Mouse (Mus musculus) liver, postnatal 0 days (tissue): ENCODE measurements around the gene Gm44965. TPM values are rescaled to one million over a fixed set of nuclear protein-coding genes. Genes with fewer than 3 reads are reported as not detected.

ENCODE experiments used
- ATAC-seq: fragments of 200-750 bp; cut with Nextera tagmentation; 2 replicates; pipeline ENCODE4 v1.8.0; 2017; ENCODE audit warnings: mild to moderate bottlenecking, moderate library complexity
- DNase-seq: peaks from one replicate; pipeline ENCODE4 v3.0.0-alpha.2; 2016
- H3K27ac ChIP-seq: fragments of 300-500 bp; sonication (generic); 2 replicates; pipeline ENCODE4 v1.5.1; 2014; ENCODE audit warnings: antibody characterized with exemption, moderate library complexity, mild to moderate bottlenecking, low read depth
- H3K27me3 ChIP-seq: fragments of 300-500 bp; sonication (generic); 2 replicates; pipeline ENCODE4 v1.6.1; 2014; ENCODE audit warnings: low read length, control low read depth, mixed read lengths; ENCODE audit not compliant: insufficient read depth
- H3K36me3 ChIP-seq: fragments of 300-500 bp; sonication (generic); replicated peaks from 2 replicates; pipeline ENCODE4 v1.6.1; 2014; ENCODE audit warnings: mild to moderate bottlenecking, control low read depth, low read length, moderate library complexity, mixed read lengths; ENCODE audit not compliant: insufficient read depth
- H3K4me1 ChIP-seq: fragments of 300-500 bp; sonication (generic); 2 replicates; pipeline ENCODE4 v1.6.1; 2014; ENCODE audit warnings: antibody characterized with exemption, mild to moderate bottlenecking, control low read depth; ENCODE audit not compliant: insufficient read depth
- H3K4me2 ChIP-seq: fragments of 300-500 bp; sonication (generic); 2 replicates; pipeline ENCODE4 v1.6.1; 2014; ENCODE audit warnings: low read depth, mild to moderate bottlenecking, low read length, moderate library complexity, mixed read lengths
- H3K4me3 ChIP-seq: fragments of 300-500 bp; sonication (generic); 2 replicates; pipeline ENCODE4 v1.5.1; 2014; ENCODE audit warnings: low read depth, low read length
- H3K9ac ChIP-seq: fragments of 300-500 bp; sonication (generic); replicated peaks from 2 replicates; pipeline ENCODE4 v1.6.1; 2014; ENCODE audit warnings: mild to moderate bottlenecking, moderate library complexity
- H3K9me3 ChIP-seq: fragments of 300-500 bp; sonication (generic); 2 replicates; pipeline ENCODE4 v1.6.1; 2016; ENCODE audit warnings: mild to moderate bottlenecking, control low read depth, low read length, mixed read lengths
- CTCF ChIP-seq: sonication (generic); IDR thresholded peaks from 2 replicates; pipeline ENCODE4 v1.5.1; 2016; ENCODE audit warnings: antibody characterized with exemption, low read depth
- EP300 ChIP-seq: IDR thresholded peaks from 2 replicates; pipeline ENCODE4 v1.6.1; 2016; ENCODE audit warnings: antibody characterized with exemption, low read depth, mild to moderate bottlenecking
- WGBS: fragments of 180-500 bp; shearing (Covaris S2); extraction: QIAGEN DNeasy Blood & Tissue Kit; methylation state at CpG from one replicate; pipeline ENCODE4 v1.1.7; 2014; ENCODE audit not compliant: insufficient replicate concordance; 5-methylcytosine and 5-hydroxymethylcytosine counted together
- polyA plus RNA-seq: library from polyadenylated mRNA; unstranded; fragments of >200 nt; fragmentation: Nextera tagmentation; extraction: Ambion mirVana; gene quantifications from 2 replicates; pipeline ENCODE4 v1.2.1, GENCODE M21; 2015

The Gm44965 gene
- polyA plus RNA-seq, 1 experiment from 2014 or later = not detected

DNA sequence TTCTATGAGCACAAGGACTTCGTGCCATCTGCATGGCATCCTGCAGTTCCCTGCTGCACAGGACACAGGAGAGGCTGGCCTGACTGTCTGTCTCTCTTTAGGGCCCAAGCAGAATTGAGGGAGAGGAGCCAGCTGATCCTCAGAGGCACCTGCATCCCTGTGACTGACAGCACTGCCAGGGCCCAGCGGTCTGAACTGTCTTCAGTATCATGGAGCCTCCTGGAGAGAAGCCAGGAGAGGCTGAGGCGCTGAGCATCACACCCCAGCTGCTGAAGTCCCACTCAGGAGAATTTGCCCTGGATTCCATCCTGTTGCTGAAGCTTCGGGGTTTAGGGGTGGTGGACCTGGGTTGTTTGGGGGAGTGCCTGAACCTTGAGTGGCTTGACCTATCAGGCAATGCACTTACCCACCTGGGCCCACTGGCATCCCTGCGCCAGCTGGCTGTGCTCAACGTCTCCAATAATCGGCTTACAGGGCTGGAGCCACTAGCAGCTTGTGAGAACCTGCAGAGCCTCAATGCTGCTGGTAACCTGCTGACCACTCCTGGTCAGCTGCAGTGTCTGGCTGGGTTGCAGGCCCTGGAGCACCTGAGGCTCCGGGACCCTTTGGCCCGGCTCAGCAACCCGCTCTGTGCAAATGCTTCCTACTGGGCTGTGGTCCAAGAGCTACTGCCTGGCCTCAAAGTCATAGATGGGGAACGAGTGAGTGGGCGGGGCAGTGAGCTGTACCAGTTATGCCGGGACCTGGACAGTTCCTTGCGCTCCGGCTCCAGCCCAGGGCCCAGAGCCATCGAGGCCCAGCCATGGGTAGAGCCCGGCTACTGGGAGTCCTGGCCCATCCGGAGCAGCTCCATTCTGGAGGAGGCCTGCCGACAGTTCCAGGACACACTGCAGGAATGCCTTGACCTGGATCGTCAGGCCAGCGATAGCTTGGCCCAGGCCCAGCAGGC is 25.4 kb upstream of the Gm44965 start:
- no peak overlapping the region for H3K4me3 ChIP-seq
- H3K27ac ChIP-seq = no peak overlapping the region
- peak; percentile 57 for DNase-seq
- no peaks in the 10 kb centered on the region for H3K9me3 ChIP-seq
- WGBS = 68% methylated on average over 21 of the region's 21 CpGs
- H3K4me1 ChIP-seq = peaks cover 23% of the 10 kb centered on the region
- H3K9ac ChIP-seq = no peak overlapping the region
- ATAC-seq = peak; percentile 20; the same call in 1 of the 2 replicates
- no peaks in the 10 kb centered on the region for H3K36me3 ChIP-seq
- H3K4me2 ChIP-seq = no peak overlapping the region
- TF ChIP-seq CTCF (no peak), EP300 (no peak)
- H3K27me3 ChIP-seq = no peaks in the 10 kb centered on the region

DNA sequence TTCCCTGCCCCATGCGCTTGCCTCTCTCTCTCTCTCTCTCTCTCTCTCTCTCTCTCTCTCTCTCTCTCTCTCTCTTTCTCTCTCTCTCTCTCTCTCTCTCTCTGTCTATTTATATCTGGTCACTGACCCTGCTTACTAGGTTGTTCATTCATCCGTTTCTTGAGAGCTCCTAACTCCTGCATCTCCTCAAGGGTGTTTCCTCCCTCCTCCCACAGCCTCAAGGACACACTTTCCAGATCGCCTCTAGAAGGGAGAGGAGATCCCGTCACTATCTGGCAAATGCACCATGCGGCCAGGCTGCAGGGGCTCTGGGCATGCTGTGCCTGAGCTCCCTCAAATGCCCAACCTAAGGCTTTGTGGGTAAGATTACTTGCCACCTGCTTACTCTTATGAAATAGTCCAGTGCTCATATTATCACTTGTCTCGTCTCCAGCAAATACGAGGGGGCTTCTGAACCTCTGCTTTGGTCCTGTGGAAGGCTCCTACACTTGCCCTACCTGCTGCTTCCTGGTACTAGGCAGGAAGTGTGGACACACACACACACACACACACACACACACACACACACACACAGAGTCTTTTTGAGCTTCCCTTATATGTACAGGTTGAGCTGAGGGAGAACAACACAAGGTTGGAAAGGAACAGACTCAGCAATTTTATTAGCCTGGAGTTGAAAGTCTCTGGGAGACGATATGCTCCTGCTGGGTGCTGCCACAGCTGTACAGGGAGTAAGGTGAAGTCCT is 24.5 kb upstream of the Gm44965 start:
- Histone ChIP-seq H3K4me1 (peaks cover 24% of the 10 kb centered on the region), H3K9me3 (no peaks in the 10 kb centered on the region), H3K36me3 (no peaks in the 10 kb centered on the region), H3K4me3 (no peak overlapping the region), H3K27ac (no peak overlapping the region), H3K27me3 (no peaks in the 10 kb centered on the region), H3K9ac (no peak overlapping the region), H3K4me2 (no peak overlapping the region)
- 77% methylated on average over 8 of the region's 8 CpGs for WGBS
- DNase-seq = peak; percentile 10
- no peak for ATAC-seq
- TF ChIP-seq EP300 (no peak), CTCF (no peak)

DNA sequence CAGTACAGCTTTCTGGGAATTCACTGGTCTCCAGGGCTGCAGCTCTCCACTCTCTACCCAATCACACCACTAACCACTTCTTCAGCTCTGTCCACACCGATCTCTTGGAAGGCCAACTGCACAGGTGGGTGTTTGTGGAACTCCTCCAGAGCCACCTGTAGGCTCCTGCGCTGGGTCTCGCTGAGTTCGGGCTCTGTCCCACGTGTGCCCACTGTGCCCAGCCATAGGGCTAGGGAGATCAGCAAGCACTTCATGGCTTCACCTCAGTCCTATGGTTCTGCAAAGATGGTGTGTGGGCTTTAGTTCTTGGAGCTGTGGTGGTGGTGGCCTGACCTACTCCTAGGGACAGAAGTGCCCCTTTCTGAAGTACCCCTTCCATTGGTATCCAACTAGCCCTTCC is 21.7 kb upstream of the Gm44965 start:
- TF ChIP-seq EP300 (no peak), CTCF (no peak)
- H3K27ac ChIP-seq = peak overlapping the region; percentile 84
- H3K36me3 ChIP-seq = no peaks in the 10 kb centered on the region
- peak overlapping the region; percentile 36 for H3K4me3 ChIP-seq
- no peak for DNase-seq
- peaks cover 19% of the 10 kb centered on the region for H3K4me1 ChIP-seq
- no peak for ATAC-seq
- H3K9ac ChIP-seq = peak overlapping the region; percentile 36
- H3K27me3 ChIP-seq = no peaks in the 10 kb centered on the region
- H3K4me2 ChIP-seq = peak overlapping the region; percentile 68
- H3K9me3 ChIP-seq = no peaks in the 10 kb centered on the region
- WGBS = 79% methylated on average over 5 of the region's 5 CpGs

DNA sequence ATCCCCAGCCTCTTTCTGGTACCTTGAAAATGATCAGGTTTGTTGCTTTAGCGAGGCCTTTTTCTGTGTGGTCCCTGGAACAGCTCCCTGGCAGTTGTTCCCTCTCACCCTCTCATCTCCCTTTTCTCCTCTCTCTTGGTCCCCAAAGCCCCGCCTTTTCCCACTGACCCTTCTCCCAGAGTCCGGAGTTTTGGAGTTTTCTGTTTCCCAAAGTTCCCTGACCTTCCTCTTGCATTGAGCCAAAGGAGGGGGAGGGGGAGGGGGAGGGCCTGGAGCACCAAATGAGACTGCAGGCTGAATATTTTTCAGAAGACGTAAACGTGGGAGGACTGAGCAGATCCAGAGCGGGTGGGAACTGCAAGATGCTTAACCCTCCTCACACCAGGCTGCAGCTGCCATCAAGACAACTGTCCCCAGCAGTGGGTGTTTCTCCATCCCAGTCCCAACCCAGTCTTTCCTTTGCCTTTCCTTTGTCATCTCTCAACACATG is 21.1 kb upstream of the Gm44965 start, which contains the start of gene Rarres2:
Gene Rarres2, minus strand, starts transcription at position 218 of the 490 bp plus-strand sequence.
- H3K4me1 ChIP-seq = peaks cover 19% of the 10 kb centered on the region
- no peaks in the 10 kb centered on the region for H3K9me3 ChIP-seq
- ATAC-seq = peak; percentile 80
- no peaks in the 10 kb centered on the region for H3K27me3 ChIP-seq
- H3K9ac ChIP-seq = peak within 1 kb of the TSS; percentile 36
- no peaks in the 10 kb centered on the region for H3K36me3 ChIP-seq
- H3K4me3 ChIP-seq = peak within 1 kb of the TSS; percentile 36
- H3K27ac ChIP-seq = peak within 1 kb of the TSS; percentile 84
- WGBS = 45% methylated on average over 6 of the region's 6 CpGs
- DNase-seq = peak; percentile 65
- peak within 1 kb of the TSS; percentile 68 for H3K4me2 ChIP-seq
- TF ChIP-seq EP300 (peak; percentile 46; the same call in 1 of the 2 replicates), CTCF (no peak)

- no peak for ATAC-seq
- 52% methylated on average over 10 of the region's 10 CpGs for WGBS
These were observed 20.5 kb upstream of the Gm44965 start for GRCm38 (mm10) chr6:48573280-48573679.

DNA sequence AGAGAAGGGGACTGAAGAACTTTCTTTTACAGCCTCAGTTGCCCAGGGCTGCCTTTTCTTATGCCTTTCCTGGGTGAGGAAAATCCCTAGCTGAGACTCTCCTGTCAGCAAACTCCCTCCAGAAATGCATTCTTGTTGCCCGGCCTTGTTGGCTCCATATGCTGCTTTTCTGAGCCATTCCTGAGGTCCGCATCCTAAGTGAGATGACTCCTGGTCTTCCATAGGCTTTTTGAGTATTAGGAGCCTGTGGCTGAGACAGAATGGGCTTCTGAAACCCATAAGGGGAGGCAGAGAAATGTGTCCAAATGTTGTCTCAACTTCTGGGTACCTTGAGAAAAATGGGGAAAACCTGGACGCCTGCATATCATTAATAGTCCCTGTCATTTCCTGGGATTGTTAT is 19.8 kb upstream of the Gm44965 start:
- peaks cover 19% of the 10 kb centered on the region for H3K4me1 ChIP-seq
- H3K4me2 ChIP-seq = no peak overlapping the region
- 69% methylated on average over 3 of the region's 3 CpGs for WGBS
- no peak overlapping the region for H3K9ac ChIP-seq
- no peaks in the 10 kb centered on the region for H3K9me3 ChIP-seq
- no peak overlapping the region for H3K4me3 ChIP-seq
- no peaks in the 10 kb centered on the region for H3K27me3 ChIP-seq
- H3K27ac ChIP-seq = no peak overlapping the region
- no peaks in the 10 kb centered on the region for H3K36me3 ChIP-seq
- no peak for TF ChIP-seq EP300
- no peak for TF ChIP-seq CTCF
- DNase-seq (peak; percentile 4), ATAC-seq (no peak)

More at GRCm38 (mm10) chr6:48573280-48573679, 20.5 kb upstream of the Gm44965 start:
- no peaks in the 10 kb centered on the region for H3K36me3 ChIP-seq
- no peak for TF ChIP-seq EP300
- no peak for TF ChIP-seq CTCF
- H3K9me3 ChIP-seq = no peaks in the 10 kb centered on the region
- H3K27me3 ChIP-seq = no peaks in the 10 kb centered on the region
- no peak overlapping the region for H3K9ac ChIP-seq
- DNase-seq = peak; percentile 32
- H3K27ac ChIP-seq = peak overlapping the region; percentile 71
- H3K4me2 ChIP-seq = no peak overlapping the region
- H3K4me3 ChIP-seq = no peak overlapping the region
- peaks cover 19% of the 10 kb centered on the region for H3K4me1 ChIP-seq
